Mouse (Mus musculus) brain, embryonic 14.5 days (tissue): Measurements from ENCODE around the gene Prss45.

Experiments used
- CTCF ChIP-seq: fragments of 200-500 bp; IDR thresholded peaks from 2 replicates; pipeline ENCODE4 v1.5.1; 2012; ENCODE audit warnings: inconsistent platforms, mild to moderate bottlenecking, moderate library complexity, borderline replicate concordance; ENCODE audit not compliant: insufficient read depth, insufficient read length; ENCODE audit errors: extremely low read depth
- POLR2A ChIP-seq: fragments of 200-500 bp; IDR thresholded peaks from 2 replicates; pipeline ENCODE4 v1.6.1; 2012; ENCODE audit warnings: mild to moderate bottlenecking, inconsistent platforms, borderline replicate concordance; ENCODE audit not compliant: poor library complexity, insufficient read depth, insufficient read length, severe bottlenecking; ENCODE audit errors: extremely low read depth

- TF ChIP-seq CTCF = no peak
- no peak for TF ChIP-seq POLR2A
These were observed 21.5 kb downstream of the Prss45 start for GRCm38 (mm10) chr9:110855903-110856302.
